Mouse (Mus musculus): ENCODE results near the gene Ikzf3.

DNA sequence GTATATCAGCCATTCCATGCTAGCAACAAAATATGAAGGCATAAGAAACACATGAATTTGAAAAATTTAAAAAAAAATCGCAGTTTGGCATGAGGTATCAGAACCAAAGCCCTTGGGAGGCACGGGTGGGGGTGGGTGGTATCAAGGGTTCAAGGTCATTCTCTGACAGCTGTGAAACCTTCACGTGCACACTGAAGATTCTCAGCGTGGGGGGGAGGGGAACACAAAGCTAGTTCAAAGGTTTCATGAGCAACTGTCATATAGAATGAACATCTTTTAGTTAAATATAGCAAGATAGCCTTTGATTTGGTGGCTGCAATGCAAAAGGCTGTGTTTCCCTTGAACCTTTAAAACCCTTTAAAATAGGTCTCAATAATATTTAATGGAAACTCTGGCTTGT lies 20.7 kb downstream of the Ikzf3 start:
- TF ChIP-seq POLR2A (IDR thresholded peaks at IDR 0.05; ENCODE audit: borderline replicate concordance, extremely low read depth, insufficient read depth, insufficient read length, poor library complexity, severe bottlenecking) (no peak), CTCF (IDR thresholded peaks at IDR 0.05; ENCODE audit: borderline replicate concordance, extremely low read depth, insufficient read depth, insufficient read length) (no peak)

Data from brain, embryonic 14.5 days (tissue).